Mouse (Mus musculus): ENCODE data around the gene Rfc5.

GRCm38 (mm10) chr5:117345432-117345976 lies 43.3 kb downstream of the Rfc5 start:
- no peak for TF ChIP-seq GATA1 (IDR thresholded peaks at IDR 0.05; ENCODE audit: low read length)
- no peak for TF ChIP-seq TAL1 (IDR thresholded peaks at IDR 0.05; ENCODE audit: low read length)

Measured in erythroblast, embryonic 14.5 days (primary cell).